Mouse (Mus musculus): ENCODE data around the gene Frmpd4. TPM values are rescaled to one million over a fixed set of nuclear protein-coding genes. Genes with fewer than 3 reads are reported as not detected.

Gene Frmpd4
- polyA plus RNA-seq, 1 experiment, result not detected

- no peak overlapping the region for H3K27ac ChIP-seq (ENCODE audit: insufficient read depth, low read length)
- DNase-seq (ENCODE audit: low read depth in 1 of 2, low spot score in 2 of 2), result no peak
- WGBS, result 75% methylated on average over 4 of the region's 4 CpGs
- H3K27me3 ChIP-seq (ENCODE audit: control insufficient read depth, insufficient read depth, low read length), result no peaks in the 10 kb centered on the region
- no peak overlapping the region for H3K4me3 ChIP-seq (ENCODE audit: extremely low read depth, insufficient read depth, insufficient read length)
- no peaks in the 10 kb centered on the region for H3K36me3 ChIP-seq (ENCODE audit: control insufficient read depth, insufficient read depth, low read length)
- no peaks in the 10 kb centered on the region for H3K4me1 ChIP-seq (ENCODE audit: control insufficient read depth, insufficient read depth, insufficient read length)
- no peak for TF ChIP-seq CTCF (IDR thresholded peaks at IDR 0.05; ENCODE audit: extremely low read depth, insufficient read depth, insufficient read length, insufficient replicate concordance)
- no peak for TF ChIP-seq POLR2A (IDR thresholded peaks at IDR 0.05; ENCODE audit: low read depth, low read length)
Observed at GRCm38 (mm10) chrX:168020574-168021145, 556.4 kb downstream of the Frmpd4 start.

GRCm38 (mm10) chrX:168017792-168018191 lies 559.2 kb downstream of the Frmpd4 start:
- no peak overlapping the region for H3K27ac ChIP-seq (ENCODE audit: insufficient read depth, low read length)
- DNase-seq (ENCODE audit: low read depth in 1 of 2, low spot score in 2 of 2), result no peak
- WGBS, result 75% methylated on average over 3 of the region's 3 CpGs
- H3K36me3 ChIP-seq (ENCODE audit: control insufficient read depth, insufficient read depth, low read length), result no peaks in the 10 kb centered on the region
- no peaks in the 10 kb centered on the region for H3K4me1 ChIP-seq (ENCODE audit: control insufficient read depth, insufficient read depth, insufficient read length)
- H3K4me3 ChIP-seq (ENCODE audit: extremely low read depth, insufficient read depth, insufficient read length), result no peak overlapping the region
- TF ChIP-seq CTCF (IDR thresholded peaks at IDR 0.05; ENCODE audit: extremely low read depth, insufficient read depth, insufficient read length, insufficient replicate concordance) (no peak), POLR2A (IDR thresholded peaks at IDR 0.05; ENCODE audit: low read depth, low read length) (no peak)
- H3K27me3 ChIP-seq (ENCODE audit: control insufficient read depth, insufficient read depth, low read length), result no peaks in the 10 kb centered on the region

- DNase-seq (ENCODE audit: low read depth in 1 of 2, low spot score in 2 of 2), result no peak
- Histone ChIP-seq H3K27me3 (ENCODE audit: control insufficient read depth, insufficient read depth, low read length) (no peaks in the 10 kb centered on the region), H3K4me1 (ENCODE audit: control insufficient read depth, insufficient read depth, insufficient read length) (no peaks in the 10 kb centered on the region), H3K36me3 (ENCODE audit: control insufficient read depth, insufficient read depth, low read length) (no peaks in the 10 kb centered on the region), H3K27ac (ENCODE audit: insufficient read depth, low read length) (no peak overlapping the region), H3K4me3 (ENCODE audit: extremely low read depth, insufficient read depth, insufficient read length) (no peak overlapping the region)
- TF ChIP-seq CTCF (IDR thresholded peaks at IDR 0.05; ENCODE audit: extremely low read depth, insufficient read depth, insufficient read length, insufficient replicate concordance), result no peak
- no peak for TF ChIP-seq POLR2A (IDR thresholded peaks at IDR 0.05; ENCODE audit: low read depth, low read length)
Observed at GRCm38 (mm10) chrX:167984835-167985234, 592.2 kb downstream of the Frmpd4 start.

- TF ChIP-seq POLR2A (IDR thresholded peaks at IDR 0.05; ENCODE audit: low read depth, low read length), result no peak
- TF ChIP-seq CTCF (IDR thresholded peaks at IDR 0.05; ENCODE audit: extremely low read depth, insufficient read depth, insufficient read length, insufficient replicate concordance), result no peak
- Histone ChIP-seq H3K27ac (ENCODE audit: insufficient read depth, low read length) (no peak overlapping the region), H3K4me1 (ENCODE audit: control insufficient read depth, insufficient read depth, insufficient read length) (no peaks in the 10 kb centered on the region), H3K4me3 (ENCODE audit: extremely low read depth, insufficient read depth, insufficient read length) (no peak overlapping the region), H3K36me3 (ENCODE audit: control insufficient read depth, insufficient read depth, low read length) (no peaks in the 10 kb centered on the region), H3K27me3 (ENCODE audit: control insufficient read depth, insufficient read depth, low read length) (no peaks in the 10 kb centered on the region)
- no peak for DNase-seq (ENCODE audit: low read depth in 1 of 2, low spot score in 2 of 2)
- WGBS, result 86% methylated on average over 2 of the region's 2 CpGs
Observed at GRCm38 (mm10) chrX:167951207-167951606, 625.8 kb downstream of the Frmpd4 start.

GRCm38 (mm10) chrX:167909483-167909882 lies 667.5 kb downstream of the Frmpd4 start:
- Histone ChIP-seq H3K27ac (ENCODE audit: insufficient read depth, low read length) (no peak overlapping the region), H3K27me3 (ENCODE audit: control insufficient read depth, insufficient read depth, low read length) (no peaks in the 10 kb centered on the region), H3K4me3 (ENCODE audit: extremely low read depth, insufficient read depth, insufficient read length) (no peak overlapping the region), H3K4me1 (ENCODE audit: control insufficient read depth, insufficient read depth, insufficient read length) (no peaks in the 10 kb centered on the region), H3K36me3 (ENCODE audit: control insufficient read depth, insufficient read depth, low read length) (no peaks in the 10 kb centered on the region)
- no peak for DNase-seq (ENCODE audit: low read depth in 1 of 2, low spot score in 2 of 2)
- TF ChIP-seq POLR2A (IDR thresholded peaks at IDR 0.05; ENCODE audit: low read depth, low read length) (no peak), CTCF (IDR thresholded peaks at IDR 0.05; ENCODE audit: extremely low read depth, insufficient read depth, insufficient read length, insufficient replicate concordance) (no peak)

- WGBS, result 70% methylated on average over 3 of the region's 3 CpGs
- Histone ChIP-seq H3K27ac (ENCODE audit: insufficient read depth, low read length) (no peak overlapping the region), H3K36me3 (ENCODE audit: control insufficient read depth, insufficient read depth, low read length) (no peaks in the 10 kb centered on the region), H3K27me3 (ENCODE audit: control insufficient read depth, insufficient read depth, low read length) (no peaks in the 10 kb centered on the region), H3K4me1 (ENCODE audit: control insufficient read depth, insufficient read depth, insufficient read length) (no peaks in the 10 kb centered on the region), H3K4me3 (ENCODE audit: extremely low read depth, insufficient read depth, insufficient read length) (no peak overlapping the region)
- TF ChIP-seq POLR2A (IDR thresholded peaks at IDR 0.05; ENCODE audit: low read depth, low read length), result no peak
- DNase-seq (ENCODE audit: low read depth in 1 of 2, low spot score in 2 of 2), result no peak
Observed at GRCm38 (mm10) chrX:167901046-167901445, 676.0 kb downstream of the Frmpd4 start.

- H3K4me3 ChIP-seq (ENCODE audit: extremely low read depth, insufficient read depth, insufficient read length), result no peak overlapping the region
- H3K4me1 ChIP-seq (ENCODE audit: control insufficient read depth, insufficient read depth, insufficient read length), result no peaks in the 10 kb centered on the region
- 77% methylated on average over 5 of the region's 5 CpGs for WGBS
- no peaks in the 10 kb centered on the region for H3K27me3 ChIP-seq (ENCODE audit: control insufficient read depth, insufficient read depth, low read length)
- no peaks in the 10 kb centered on the region for H3K36me3 ChIP-seq (ENCODE audit: control insufficient read depth, insufficient read depth, low read length)
- H3K27ac ChIP-seq (ENCODE audit: insufficient read depth, low read length), result no peak overlapping the region
- DNase-seq (ENCODE audit: low read depth in 1 of 2, low spot score in 2 of 2), result no peak
- TF ChIP-seq CTCF (IDR thresholded peaks at IDR 0.05; ENCODE audit: extremely low read depth, insufficient read depth, insufficient read length, insufficient replicate concordance) (no peak), POLR2A (IDR thresholded peaks at IDR 0.05; ENCODE audit: low read depth, low read length) (no peak)
Observed at GRCm38 (mm10) chrX:167854821-167855220, 722.2 kb downstream of the Frmpd4 start.
